Mouse (Mus musculus) limb, embryonic 11.5 days (tissue): ENCODE measurements at regions not wholly inside any gene's neighbourhood (a gene's known extent, or its start where the extent isn't known, plus 50 kb on each side); places are given as distances from the start of the nearest gene placed in this dataset.

ENCODE experiments used
- ATAC-seq: fragments of 200-750 bp; cut with Nextera tagmentation; 2 replicates; pipeline ENCODE4 v1.8.0; 2017; ENCODE audit warnings: low read depth; ENCODE audit not compliant: insufficient number of reproducible peaks, low FRiP score, low TSS enrichment
- DNase-seq: peaks from one replicate; pipeline ENCODE4 v3.0.0-alpha.2; 2015; ENCODE audit warnings: low spot score
- H3K27ac ChIP-seq: fragments of 300-500 bp; sonication (generic); replicated peaks from 2 replicates; pipeline ENCODE4 v1.5.1; 2014; ENCODE audit warnings: low read depth, mild to moderate bottlenecking, low read length
- H3K27me3 ChIP-seq: fragments of 300-500 bp; sonication (generic); 2 replicates; pipeline ENCODE4 v1.6.1; 2014; ENCODE audit warnings: mild to moderate bottlenecking, low read length, mixed read lengths; ENCODE audit not compliant: control insufficient read depth, insufficient read depth
- H3K36me3 ChIP-seq: fragments of 300-500 bp; sonication (generic); 2 replicates; pipeline ENCODE4 v1.6.1; 2014; ENCODE audit warnings: mild to moderate bottlenecking, low read length, moderate library complexity, mixed read lengths; ENCODE audit not compliant: control insufficient read depth, insufficient read depth
- H3K4me1 ChIP-seq: fragments of 300-500 bp; sonication (generic); 2 replicates; pipeline ENCODE4 v1.6.1; 2014; ENCODE audit warnings: low read length, mixed read lengths; ENCODE audit not compliant: control insufficient read depth, insufficient read depth
- H3K4me2 ChIP-seq: fragments of 300-500 bp; sonication (generic); 2 replicates; pipeline ENCODE4 v1.6.1; 2014; ENCODE audit warnings: low read depth, mild to moderate bottlenecking, moderate library complexity; ENCODE audit not compliant: severe bottlenecking
- H3K4me3 ChIP-seq: fragments of 300-500 bp; sonication (generic); 2 replicates; pipeline ENCODE4 v1.5.1; 2014; ENCODE audit warnings: low read depth, low read length
- H3K9ac ChIP-seq: fragments of 300-500 bp; sonication (generic); 2 replicates; pipeline ENCODE4 v1.6.1; 2014; ENCODE audit warnings: mild to moderate bottlenecking, low read length
- H3K9me3 ChIP-seq: fragments of 300-500 bp; sonication (generic); 2 replicates; pipeline ENCODE4 v1.6.1; 2016; ENCODE audit warnings: low read length; ENCODE audit not compliant: control insufficient read depth
- WGBS: fragments of 180-500 bp; shearing (Covaris S2); extraction: QIAGEN DNeasy Blood & Tissue Kit; methylation state at CpG from one replicate; pipeline ENCODE4 v1.1.7; 2014; 5-methylcytosine and 5-hydroxymethylcytosine counted together

DNA sequence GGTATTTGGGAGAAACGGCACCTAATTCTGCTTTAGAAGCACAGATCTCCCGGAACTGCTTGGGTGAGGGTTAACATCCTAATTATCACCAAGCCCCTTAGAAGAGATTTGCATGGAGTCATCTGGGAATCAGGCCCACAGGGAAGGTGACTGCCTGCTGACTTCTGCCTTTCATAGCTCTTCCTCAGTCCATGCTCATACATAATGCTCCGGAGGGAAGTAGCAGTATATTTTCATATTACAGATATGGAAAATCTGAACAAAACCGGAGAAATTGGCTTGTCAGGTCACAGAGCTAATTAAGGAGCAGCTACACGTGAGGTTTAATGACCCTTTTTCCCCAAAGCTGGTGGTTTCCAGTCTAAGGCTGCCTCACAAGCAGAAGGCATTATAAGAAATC is 72.8 kb upstream of the Nbea start:
- ATAC-seq: no peak

DNA sequence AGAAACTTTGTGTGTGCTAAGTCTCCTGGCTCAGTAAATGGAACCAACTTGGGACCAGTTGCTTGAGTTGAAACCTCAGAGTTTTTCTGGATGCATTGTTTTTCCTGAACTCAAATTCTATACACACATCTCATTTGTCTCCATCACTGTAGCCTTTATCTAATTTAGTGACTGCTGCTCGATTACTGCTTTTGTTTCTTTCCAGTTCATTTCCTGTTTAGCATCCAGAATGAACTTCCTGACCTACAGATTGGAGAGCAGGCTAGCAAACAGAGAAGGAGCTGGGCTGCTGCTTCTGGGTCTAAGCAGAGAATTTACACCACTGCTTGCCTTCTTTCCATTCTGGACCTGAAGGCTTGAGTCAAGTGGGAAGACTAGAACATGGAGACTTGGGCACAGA is 60.9 kb upstream of the Nbea start:
- no peaks in the 10 kb centered on the region for H3K9me3 ChIP-seq
- H3K4me2 ChIP-seq: no peak overlapping the region
- no peak overlapping the region for H3K27ac ChIP-seq
- no peaks in the 10 kb centered on the region for H3K4me1 ChIP-seq
- H3K9ac ChIP-seq: no peak overlapping the region
- ATAC-seq: no peak
- WGBS: 54% methylated on average over 1 of the region's 1 CpGs
- no peaks in the 10 kb centered on the region for H3K36me3 ChIP-seq
- DNase-seq: no peak
- H3K27me3 ChIP-seq: no peaks in the 10 kb centered on the region
- H3K4me3 ChIP-seq: no peak overlapping the region

More for the DNA sequence above, 72.8 kb upstream of the Nbea start:
- no peak overlapping the region for H3K4me2 ChIP-seq
- DNase-seq: no peak
- no peak overlapping the region for H3K9ac ChIP-seq
- no peaks in the 10 kb centered on the region for H3K4me1 ChIP-seq
- WGBS: 44% methylated on average over 5 of the region's 5 CpGs
- no peaks in the 10 kb centered on the region for H3K36me3 ChIP-seq
- no peak overlapping the region for H3K4me3 ChIP-seq
- no peak overlapping the region for H3K27ac ChIP-seq
- H3K27me3 ChIP-seq: no peaks in the 10 kb centered on the region
- no peaks in the 10 kb centered on the region for H3K9me3 ChIP-seq

DNA sequence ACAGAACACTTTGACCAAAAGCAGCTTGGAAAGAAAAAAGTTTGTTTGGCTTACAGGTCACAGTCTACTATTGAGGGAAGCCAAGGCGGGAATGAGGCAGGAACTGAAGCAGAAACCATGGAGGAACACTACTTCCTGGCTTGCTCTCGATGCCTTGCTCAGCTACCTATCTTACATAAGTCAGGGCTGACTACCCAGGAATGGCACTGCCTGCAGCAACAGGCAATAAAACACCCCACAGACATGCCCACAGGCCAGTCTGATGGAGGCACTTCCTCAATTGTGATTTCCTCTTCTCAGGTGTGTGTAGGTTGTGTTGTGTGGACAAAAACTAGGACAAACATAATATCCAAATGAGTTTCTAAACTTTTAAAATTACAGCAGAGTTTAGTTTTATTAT is 54.7 kb upstream of the Nbea start:
- no peak overlapping the region for H3K27ac ChIP-seq
- H3K9me3 ChIP-seq: no peaks in the 10 kb centered on the region
- no peaks in the 10 kb centered on the region for H3K27me3 ChIP-seq
- H3K4me1 ChIP-seq: no peaks in the 10 kb centered on the region
- H3K4me3 ChIP-seq: no peak overlapping the region
- no peak for ATAC-seq
- WGBS: 77% methylated on average over 2 of the region's 2 CpGs
- no peak overlapping the region for H3K4me2 ChIP-seq
- H3K9ac ChIP-seq: no peak overlapping the region
- H3K36me3 ChIP-seq: no peaks in the 10 kb centered on the region
- no peak for DNase-seq

DNA sequence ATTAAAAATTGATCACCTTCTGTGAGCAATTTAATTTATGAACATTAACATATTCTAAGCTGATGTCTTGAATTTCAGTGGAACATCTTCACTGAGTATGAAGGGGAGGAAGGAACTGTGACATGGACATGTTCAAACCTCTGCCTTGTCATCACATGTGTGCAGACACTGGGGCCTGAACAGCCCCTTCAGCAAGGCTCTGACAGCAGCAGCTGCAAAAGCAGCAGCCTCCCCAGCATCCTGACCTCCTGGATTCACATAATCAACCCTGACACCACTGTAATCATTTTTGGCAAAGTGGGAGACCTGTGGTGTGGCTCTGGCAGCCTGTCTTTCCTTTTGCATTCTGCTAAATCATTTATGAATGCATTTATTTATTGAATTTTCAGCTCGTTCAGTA is 52.7 kb upstream of the Nbea start:
- no peaks in the 10 kb centered on the region for H3K27me3 ChIP-seq
- H3K4me2 ChIP-seq: no peak overlapping the region
- no peaks in the 10 kb centered on the region for H3K4me1 ChIP-seq
- DNase-seq: no peak
- H3K36me3 ChIP-seq: no peaks in the 10 kb centered on the region
- no peak for ATAC-seq
- no peak overlapping the region for H3K4me3 ChIP-seq
- H3K9me3 ChIP-seq: no peaks in the 10 kb centered on the region
- no peak overlapping the region for H3K27ac ChIP-seq
- WGBS: 83% methylated on average over 1 of the region's 1 CpGs
- H3K9ac ChIP-seq: no peak overlapping the region
